8 mouse cellular contexts compared by ENCODE assay signal in the genomic region with DNA sequence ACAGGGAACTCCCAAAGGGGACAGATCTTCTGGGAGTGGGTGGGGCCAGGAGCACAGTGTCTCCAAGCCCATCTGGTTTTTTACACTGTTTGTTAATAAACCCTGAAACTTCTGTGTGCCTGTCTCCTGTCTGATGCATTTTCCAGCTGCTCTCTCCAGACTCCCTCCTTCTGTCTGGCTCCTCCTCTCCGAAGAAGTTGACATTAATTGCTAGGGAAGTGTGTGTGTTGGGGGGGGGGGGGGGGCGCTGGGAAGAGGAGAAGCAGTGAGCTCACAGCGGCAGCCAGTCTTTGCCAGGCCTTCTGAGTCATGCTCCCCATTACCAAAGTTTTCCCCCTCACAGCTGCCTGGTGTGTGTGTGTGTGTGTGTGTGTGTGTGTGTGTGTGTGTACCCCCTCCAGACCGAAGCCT. TPM values are rescaled to one million over a fixed set of nuclear protein-coding genes. Genes with fewer than 3 reads are reported as not detected.
DNase-seq lines count a peak whose midpoint lies in the region; ATAC-seq and TF ChIP-seq lines count a peak whose summit lies in the region.

No protein-coding gene starts in this region.

- ATAC-seq in liver, embryonic 11.5 days (replicated peaks; ENCODE audit: low FRiP score) = no peak
- ATAC-seq in liver, postnatal 0 days = no peak

- no peak for TF ChIP-seq EP300 in liver, postnatal 0 days (IDR thresholded peaks at IDR 0.05; ENCODE audit: low read depth)

- H3K4me3 ChIP-seq in liver, embryonic 11.5 days (ENCODE audit: low read depth, low read length) = no peak overlapping the region
- no peak overlapping the region for H3K4me3 ChIP-seq in liver, postnatal 0 days (ENCODE audit: low read depth, low read length)

- H3K27ac ChIP-seq in liver, embryonic 11.5 days (ENCODE audit: low read depth, low read length) = peak overlapping the region; percentile 70
- no peak overlapping the region for H3K27ac ChIP-seq in liver, postnatal 0 days (ENCODE audit: low read depth)

- H3K4me2 ChIP-seq in liver, embryonic 11.5 days = no peak overlapping the region
- no peak overlapping the region for H3K4me2 ChIP-seq in liver, postnatal 0 days (ENCODE audit: low read depth, low read length)

- H3K36me3 ChIP-seq in liver, embryonic 11.5 days (ENCODE audit: control insufficient read depth, insufficient read depth, low read length) = peaks cover 11% of the 10 kb centered on the region
- H3K36me3 ChIP-seq in liver, postnatal 0 days (replicated peaks; ENCODE audit: insufficient read depth, low read length) = peaks cover 6% of the 10 kb centered on the region; the same call in 1 of the 2 replicates

- H3K4me1 ChIP-seq in liver, embryonic 11.5 days (replicated peaks; ENCODE audit: control insufficient read depth, insufficient read depth, low read length) = peaks cover 28% of the 10 kb centered on the region
- peaks cover 15% of the 10 kb centered on the region for H3K4me1 ChIP-seq in liver, postnatal 0 days (ENCODE audit: insufficient read depth)

- H3K9me3 ChIP-seq in liver, embryonic 11.5 days (ENCODE audit: control insufficient read depth, low read length) = no peaks in the 10 kb centered on the region
- no peaks in the 10 kb centered on the region for H3K9me3 ChIP-seq in liver, postnatal 0 days (ENCODE audit: low read length)

- no peak overlapping the region for H3K9ac ChIP-seq in liver, embryonic 11.5 days (ENCODE audit: low read depth, low read length)
- no peak overlapping the region for H3K9ac ChIP-seq in liver, postnatal 0 days (replicated peaks)

- DNase-seq in liver, embryonic 11.5 days (ENCODE audit: low spot score) = no peak
- DNase-seq in liver, postnatal 0 days = no peak
- peak; percentile 79 for DNase-seq in fibroblast of lung, adult 2 months (ENCODE audit: low read depth)
- DNase-seq in heart, postnatal 10 days = peak; percentile 70 to 79
- DNase-seq in lung, postnatal 36 days = peak; percentile 43
- DNase-seq in telencephalon, adult 2 months (ENCODE audit: low read depth, low spot score) = peak; percentile 51
- no peak for DNase-seq in spleen, adult 18-20 months
- no peak for DNase-seq in cerebellum, postnatal 10 days

- no peak for TF ChIP-seq CTCF in liver, postnatal 0 days (IDR thresholded peaks at IDR 0.05; ENCODE audit: low read depth)

- WGBS in liver, embryonic 11.5 days = 16% methylated on average over 3 of the region's 4 CpGs
- 14% methylated on average over 3 of the region's 4 CpGs for WGBS in liver, postnatal 0 days (ENCODE audit: insufficient replicate concordance)

- intact Hi-C loops in heart, postnatal 10 days (cut with DNase I) = loop anchor here (1.0 kb wide), 1 partner anchor 14 kb away; no protein-coding TSS in a partner anchor

- peaks cover 26% of the 10 kb centered on the region for H3K27me3 ChIP-seq in liver, embryonic 11.5 days (replicated peaks; ENCODE audit: control insufficient read depth, insufficient read depth, low read length)
- H3K27me3 ChIP-seq in liver, postnatal 0 days (ENCODE audit: insufficient read depth, low read length) = peaks cover 23% of the 10 kb centered on the region

RNA-seq across cellular contexts. Expression of a gene that starts 0.7 kb away (rescaled TPM):
- polyA plus RNA-seq in liver, embryonic 11.5 days (2014; fragmentation: Nextera tagmentation; extraction: Ambion mirVana) = 0.70 and 0.82 TPM in 2 replicates
- 0.06 TPM in 2 replicates for polyA plus RNA-seq in liver, postnatal 0 days (2015; fragmentation: Nextera tagmentation; extraction: Ambion mirVana)
- total RNA-seq in heart, postnatal 10 days (2021) = 10 to 100 TPM; 12.5 TPM

RNA-seq across cellular contexts. Expression of a gene that starts 3.1 kb away (rescaled TPM):
- polyA plus RNA-seq in liver, embryonic 11.5 days (2014; fragmentation: Nextera tagmentation; extraction: Ambion mirVana) = 1.4 and 1.5 TPM in 2 replicates
- polyA plus RNA-seq in liver, postnatal 0 days (2015; fragmentation: Nextera tagmentation; extraction: Ambion mirVana) = 0.09 and 0.20 TPM in 2 replicates
- total RNA-seq in heart, postnatal 10 days (2021) = 1 to 10 TPM; 4.9 to 5.2 TPM

RNA-seq across cellular contexts. Expression of a gene that starts 9.9 kb away (rescaled TPM):
- polyA plus RNA-seq in liver, embryonic 11.5 days (2014; fragmentation: Nextera tagmentation; extraction: Ambion mirVana) = 3.3 and 3.5 TPM in 2 replicates
- polyA plus RNA-seq in liver, postnatal 0 days (2015; fragmentation: Nextera tagmentation; extraction: Ambion mirVana) = 0.90 and 1.0 TPM in 2 replicates
- 10 to 100 TPM; 11.8 to 13.8 TPM for total RNA-seq in heart, postnatal 10 days (2021)

RNA-seq across cellular contexts. Expression of a gene that starts 18.6 kb away (rescaled TPM):
- polyA plus RNA-seq in liver, embryonic 11.5 days (2014; fragmentation: Nextera tagmentation; extraction: Ambion mirVana) = 0.22 TPM in 1 of 2 replicates, not detected in the other
- not detected in 2 replicates for polyA plus RNA-seq in liver, postnatal 0 days (2015; fragmentation: Nextera tagmentation; extraction: Ambion mirVana)
- not detected for total RNA-seq in heart, postnatal 10 days (2021)

RNA-seq across cellular contexts. Expression of a gene that starts 39.3 kb away (rescaled TPM):
- 0.22 TPM in 1 of 2 replicates, not detected in the other for polyA plus RNA-seq in liver, embryonic 11.5 days (2014; fragmentation: Nextera tagmentation; extraction: Ambion mirVana)
- polyA plus RNA-seq in liver, postnatal 0 days (2015; fragmentation: Nextera tagmentation; extraction: Ambion mirVana) = 0.09 TPM in 1 of 2 replicates, not detected in the other
- total RNA-seq in heart, postnatal 10 days (2021) = 1 to 10 TPM; 7.2 to 9.0 TPM

Comparison
In these comparisons a context has a peak if more than half of its experiments do, and no peak if none do; other contexts are left out.
1. DNase-seq: peak in fibroblast of lung, adult 2 months (single experiment), heart, postnatal 10 days (2 of 2), lung, postnatal 36 days (single experiment) and telencephalon, adult 2 months (single experiment); none in liver, embryonic 11.5 days (single experiment), liver, postnatal 0 days (single experiment), spleen, adult 18-20 months (0 of 2) and cerebellum, postnatal 10 days (0 of 2).